Mouse (Mus musculus) naive thymus-derived CD4-positive, alpha-beta T cell, adult 2 months (primary cell): Measurements from ENCODE around the gene Gm20503.

ENCODE experiments used
- DNase-seq: peaks from one replicate; pipeline ENCODE4 v3.0.0-alpha.2; 2011; ENCODE audit warnings: low read depth

Gm20503 gene

DNA sequence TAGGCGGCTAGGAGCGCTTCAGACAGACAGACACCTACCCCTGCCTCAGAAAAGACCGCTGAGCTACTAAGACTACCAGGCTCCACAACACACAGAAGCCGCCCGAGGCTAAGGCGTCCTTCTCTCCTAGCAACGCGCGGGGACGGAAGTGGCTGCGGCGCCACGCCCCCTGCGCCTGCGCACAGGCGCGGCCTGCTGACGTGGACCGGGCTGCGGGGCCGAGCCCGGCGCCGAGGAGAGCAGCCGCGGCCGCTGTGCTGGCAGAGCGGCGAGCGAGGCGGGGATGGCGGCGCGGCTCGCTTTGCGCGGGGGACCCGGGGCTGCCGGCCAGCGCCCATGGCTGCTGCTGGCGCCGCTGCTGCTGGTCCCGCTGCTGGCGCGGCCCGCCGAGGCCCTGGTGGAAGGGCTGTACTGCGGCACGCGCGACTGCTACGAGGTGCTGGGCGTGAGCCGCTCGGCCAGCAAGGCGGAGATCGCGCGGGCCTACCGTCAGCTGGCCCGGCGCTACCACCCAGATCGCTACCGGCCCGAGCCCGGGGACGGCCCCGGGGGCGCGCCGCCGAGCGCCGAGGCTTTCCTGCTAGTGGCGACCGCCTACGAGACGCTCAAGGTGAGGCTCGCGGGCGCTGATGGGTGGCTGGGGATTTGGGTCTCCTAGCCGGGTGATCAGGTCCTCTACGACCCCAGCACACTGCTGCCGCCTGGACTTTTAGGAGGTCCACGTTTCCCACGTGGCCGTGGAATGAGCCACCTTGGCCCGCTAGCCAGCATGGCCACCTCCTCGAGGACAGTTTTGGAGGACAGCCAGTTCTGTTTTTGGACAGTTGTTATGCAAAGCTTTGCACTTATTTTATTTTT, at the start of gene Gm20503:
Gene Gm20503 (plus strand): TSS at position 263 of the 858 bp plus-strand sequence.
- DNase-seq = peak; percentile 96

DNA sequence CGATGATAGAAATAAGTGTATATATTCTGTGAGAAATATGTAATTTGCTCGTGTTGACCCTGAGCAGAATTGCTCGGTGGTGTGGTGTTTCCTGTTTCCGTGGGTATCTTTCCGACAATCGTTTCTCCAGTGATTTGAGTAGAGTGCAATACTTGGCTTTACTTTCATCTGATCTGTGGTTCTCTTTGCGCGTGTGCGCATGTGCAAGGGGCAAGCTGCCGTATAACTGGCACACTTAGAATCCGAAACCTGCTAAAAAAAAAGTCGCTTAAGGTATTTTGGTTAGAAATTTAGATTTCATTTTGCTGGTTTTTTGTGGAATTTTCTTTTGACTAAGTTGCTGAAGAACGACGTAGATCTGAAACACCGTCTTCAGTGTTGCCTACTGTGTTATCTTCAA, 41.3 kb upstream of the Gm20503 start:
- DNase-seq = peak; percentile 17

DNA sequence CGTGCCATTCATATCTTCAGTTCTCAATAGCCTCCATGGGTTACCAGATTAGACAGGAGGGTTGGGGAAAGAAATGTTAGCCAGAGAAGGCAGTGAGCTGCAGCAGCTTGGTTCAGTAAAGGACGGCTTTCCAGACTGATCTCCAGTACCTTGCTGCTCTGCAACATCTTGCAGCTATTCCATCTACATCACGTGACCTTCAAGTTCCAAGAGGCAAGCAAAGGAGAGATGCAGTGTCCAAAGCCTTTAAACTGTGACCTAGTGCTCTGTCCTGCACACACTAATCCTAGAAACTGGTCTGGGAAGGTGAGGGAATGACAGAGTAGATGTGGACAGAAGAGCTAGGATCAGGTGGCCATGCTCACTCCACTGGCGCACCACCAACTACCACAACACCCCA, 39.7 kb upstream of the Gm20503 start:
- DNase-seq = no peak

DNA sequence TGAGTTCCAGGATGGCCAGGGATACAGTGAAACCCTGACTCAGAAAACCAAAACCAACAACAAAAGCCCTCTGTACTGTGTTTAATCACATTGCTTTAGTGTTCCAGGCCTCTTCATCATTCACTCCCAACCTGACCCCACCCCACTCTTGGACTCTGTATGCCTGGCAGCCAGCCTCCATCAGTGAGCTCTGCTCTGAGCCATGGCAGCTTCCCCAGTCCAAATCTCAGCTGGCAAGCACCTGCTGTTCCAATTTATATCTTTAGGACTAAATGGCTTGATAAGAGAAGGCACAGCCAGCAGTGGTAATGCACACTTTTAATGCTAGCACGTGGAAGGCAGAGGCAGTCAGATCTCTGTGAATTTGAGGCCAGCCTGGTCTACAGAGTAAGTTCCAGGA, 37.9 kb upstream of the Gm20503 start:
- DNase-seq = no peak

DNA sequence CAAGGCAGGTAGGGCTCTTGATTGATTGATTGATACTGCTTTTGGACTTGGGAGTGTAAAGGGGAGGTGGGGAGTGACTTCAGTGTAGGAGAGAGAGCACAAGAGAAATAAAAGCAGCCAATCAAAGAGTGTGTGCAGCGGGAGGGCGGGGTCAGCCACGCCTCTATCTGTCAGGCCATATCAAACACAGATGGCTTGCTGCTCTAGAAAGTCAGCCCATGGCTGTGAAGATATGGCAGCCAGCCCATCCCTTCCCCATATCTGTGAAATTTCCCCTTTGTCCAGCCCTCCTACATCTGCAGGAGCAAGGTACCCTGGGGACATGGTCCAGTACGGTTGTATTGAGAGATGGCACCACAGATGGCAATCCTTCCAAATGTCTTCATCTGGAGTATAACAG, 32.3 kb upstream of the Gm20503 start:
- no peak for DNase-seq

DNA sequence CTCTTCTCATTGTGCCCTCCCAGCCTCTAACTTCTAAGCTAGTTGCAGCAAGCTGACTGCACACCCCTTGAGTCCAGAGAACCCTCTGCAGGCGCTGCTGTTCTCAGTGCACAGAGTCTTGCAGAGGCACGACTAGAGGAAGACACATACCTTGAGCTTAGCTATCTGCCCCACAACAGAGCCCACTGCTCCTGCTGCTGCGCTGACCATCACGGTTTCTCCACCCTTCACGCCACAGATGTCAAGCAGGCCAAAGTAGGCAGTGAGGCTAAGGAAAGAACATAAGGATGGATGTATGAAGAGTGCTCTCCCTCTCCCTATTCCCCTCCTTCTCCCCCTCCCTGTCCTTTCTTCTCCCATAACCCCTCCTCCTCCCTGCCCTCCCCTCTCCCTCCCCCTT, 27.3 kb upstream of the Gm20503 start:
- no peak for DNase-seq

DNA sequence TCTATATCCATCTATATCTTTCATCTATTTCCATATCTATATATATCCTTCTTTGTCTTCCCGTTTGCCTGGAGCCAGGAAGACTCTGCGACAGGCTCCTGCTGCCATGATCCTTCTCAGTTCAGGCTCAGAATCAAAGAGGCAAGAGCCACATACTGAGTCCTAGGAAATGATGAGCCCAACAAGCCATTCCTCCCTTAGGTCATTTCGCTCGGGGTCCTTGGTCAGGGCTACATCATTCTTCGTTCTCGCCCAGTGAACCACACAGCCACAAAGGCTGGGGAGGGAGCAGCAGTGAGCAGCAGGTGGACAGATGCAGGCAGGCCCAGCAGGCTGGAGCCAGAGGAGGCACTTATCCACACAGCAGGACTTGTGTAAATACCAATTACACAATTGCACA, 21.6 kb upstream of the Gm20503 start:
- DNase-seq = no peak

DNA sequence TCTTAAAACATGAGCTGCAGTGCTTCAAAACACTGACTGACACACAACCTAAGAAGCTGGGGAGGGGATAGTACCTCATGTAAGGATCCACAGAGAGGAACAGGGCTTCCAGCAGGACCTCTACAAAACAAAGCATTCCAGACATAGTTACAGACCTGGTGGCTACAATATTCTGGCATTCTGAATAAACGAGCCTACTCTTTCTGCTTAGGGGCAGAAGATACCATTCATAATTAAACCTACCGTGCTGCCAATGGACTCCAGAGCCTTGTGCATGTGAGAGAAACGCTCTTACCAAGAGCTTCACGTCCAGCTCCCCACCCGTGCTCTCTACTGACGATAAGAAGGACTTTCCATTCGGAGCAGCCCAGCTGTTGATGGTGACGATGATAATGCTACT, 20.2 kb upstream of the Gm20503 start:
- DNase-seq = no peak

DNA sequence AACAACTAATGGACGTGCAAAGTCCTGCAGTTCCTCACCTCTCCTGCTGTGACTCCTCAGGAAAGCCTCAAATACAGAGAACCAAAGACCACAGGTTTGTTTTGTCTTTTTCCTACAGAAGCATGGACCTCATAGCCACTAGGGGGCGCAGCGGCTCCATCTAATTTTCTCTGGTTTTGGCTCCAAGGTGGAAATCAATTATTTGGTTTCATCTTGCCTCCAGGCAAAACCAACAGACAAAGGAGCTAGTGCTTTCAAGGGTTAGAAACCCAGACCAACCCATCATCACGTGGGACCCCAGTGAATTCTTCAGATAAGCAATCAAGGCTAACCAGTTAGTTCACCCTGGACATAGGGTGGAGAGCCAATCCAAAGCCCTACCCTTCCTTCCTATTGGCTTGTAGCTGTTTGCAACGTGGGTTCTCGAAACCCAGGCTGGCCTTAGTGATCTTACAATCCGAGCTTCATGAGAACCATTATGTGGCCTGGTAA, 17.8 kb upstream of the Gm20503 start:
- peak; percentile 88 for DNase-seq

DNA sequence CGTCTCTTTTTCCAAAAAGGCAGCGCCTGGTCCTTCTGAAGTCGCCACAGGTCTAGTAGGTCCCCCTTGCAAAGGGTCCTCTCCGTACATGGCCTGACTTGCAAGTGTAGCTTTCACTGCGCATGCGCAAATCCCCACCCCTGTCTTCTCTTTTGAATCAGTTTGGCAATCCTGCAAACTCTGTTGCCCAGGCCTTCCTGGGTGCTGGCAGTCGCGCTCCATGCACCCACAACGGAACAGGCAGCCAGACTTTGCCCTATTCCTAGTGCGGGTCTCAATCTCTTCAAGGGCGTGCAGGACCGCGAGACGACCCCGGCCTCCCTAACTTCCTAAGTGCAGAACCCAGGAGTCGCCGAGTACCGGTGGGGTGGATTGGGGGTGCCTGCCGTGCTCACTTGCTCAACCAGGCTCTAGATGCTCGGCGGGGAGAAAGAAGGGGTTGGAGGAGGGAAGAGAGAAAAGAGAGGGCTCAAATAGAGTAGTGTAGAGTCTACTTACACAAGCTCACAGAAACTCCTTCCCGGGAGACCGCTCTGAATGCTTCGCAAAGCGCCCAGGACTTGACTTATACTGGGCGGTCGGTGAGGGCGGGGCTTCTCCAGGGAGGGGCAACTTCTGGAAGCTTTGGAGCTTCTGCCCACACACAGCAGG, 16.3 kb upstream of the Gm20503 start, which contains the start of gene Ptgr1:
Gene Ptgr1 (minus strand): TSS at position 580 of the 651 bp plus-strand sequence.
- DNase-seq = peak; percentile 82

DNA sequence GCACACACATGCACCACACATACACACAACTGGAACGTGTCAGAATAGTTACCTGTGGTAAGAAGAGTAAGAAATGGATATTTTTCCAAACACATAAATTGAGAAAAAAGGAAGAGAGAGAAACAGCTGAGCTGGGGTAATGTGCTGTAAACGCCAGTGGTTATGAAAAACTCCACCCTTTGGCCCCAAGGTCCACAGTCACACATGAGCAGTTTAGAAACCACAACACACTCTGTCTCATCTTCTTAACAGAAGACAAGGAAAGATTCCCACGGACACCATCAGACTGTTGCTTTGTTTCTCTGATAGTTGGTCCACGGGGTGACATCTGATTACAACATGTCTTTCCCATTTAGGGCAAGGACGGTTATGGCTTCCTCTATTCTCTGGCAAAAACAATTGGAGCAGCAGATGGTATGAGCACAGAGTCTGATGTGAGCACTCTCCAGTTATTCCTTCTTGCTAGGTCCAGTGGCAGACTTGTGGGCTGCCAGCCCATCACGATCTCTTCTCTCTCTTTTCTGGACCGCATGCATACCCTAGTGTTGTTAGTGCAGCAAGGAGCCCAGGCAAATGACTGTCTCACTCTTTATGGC, 13.6 kb upstream of the Gm20503 start:
- DNase-seq = no peak

DNA sequence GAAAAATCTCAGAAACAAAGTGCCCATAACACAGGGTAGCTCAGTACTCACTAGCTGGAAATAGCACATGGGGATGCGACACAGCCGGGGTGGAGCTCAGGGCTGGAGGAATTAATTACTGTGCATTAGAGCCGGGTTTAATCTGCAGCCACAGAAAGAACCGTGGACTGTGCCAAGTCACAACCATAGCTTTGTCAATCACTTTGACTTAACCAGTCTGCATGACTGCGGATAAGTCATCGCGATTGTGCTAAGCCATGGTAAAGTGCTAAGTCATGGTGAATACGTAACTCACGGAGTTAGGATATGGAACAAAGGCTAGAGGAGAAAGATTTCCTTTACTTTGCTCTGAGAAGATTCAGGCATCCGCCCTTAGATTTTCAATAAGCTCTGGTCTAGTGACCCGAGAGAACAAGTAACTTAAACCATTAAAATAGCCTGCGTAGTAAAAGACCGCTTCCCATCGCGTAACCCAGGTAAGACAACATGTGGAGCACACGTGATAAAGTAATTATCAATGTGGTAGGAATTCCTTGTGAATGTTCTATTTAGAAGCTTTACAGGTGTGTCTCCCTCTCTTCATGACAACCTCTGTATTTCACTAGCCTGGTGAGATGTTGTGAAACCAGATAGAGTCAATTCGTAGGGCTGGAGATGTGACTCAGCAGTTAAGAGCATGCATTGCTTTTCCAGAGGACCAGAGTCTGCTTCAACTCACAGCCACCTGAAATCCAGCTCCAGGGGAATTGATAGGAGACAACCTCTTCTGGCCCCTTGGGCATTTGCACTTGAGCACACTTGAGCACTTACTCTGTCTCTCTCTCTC, 12.2 kb upstream of the Gm20503 start:
- DNase-seq = no peak

DNA sequence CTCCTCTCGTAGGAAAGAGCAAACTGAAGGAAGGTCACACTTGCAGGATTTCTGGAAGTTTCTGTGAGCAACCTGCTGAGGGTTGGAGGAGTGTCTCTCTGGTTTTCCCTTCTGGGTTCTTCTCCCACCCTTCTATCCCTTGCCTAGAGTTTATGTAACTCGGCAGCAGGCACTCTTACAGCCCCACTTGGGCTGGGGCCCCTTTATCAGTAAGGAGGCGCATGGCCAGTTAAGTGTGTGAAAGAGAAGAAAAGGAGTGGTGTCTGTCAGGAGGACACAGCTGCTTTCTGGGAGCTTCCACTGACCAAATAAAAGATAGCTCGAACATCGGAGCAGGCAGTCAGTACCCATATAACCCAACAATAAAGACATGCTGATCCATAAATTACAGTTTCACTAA, 10.8 kb upstream of the Gm20503 start:
- DNase-seq = no peak

DNA sequence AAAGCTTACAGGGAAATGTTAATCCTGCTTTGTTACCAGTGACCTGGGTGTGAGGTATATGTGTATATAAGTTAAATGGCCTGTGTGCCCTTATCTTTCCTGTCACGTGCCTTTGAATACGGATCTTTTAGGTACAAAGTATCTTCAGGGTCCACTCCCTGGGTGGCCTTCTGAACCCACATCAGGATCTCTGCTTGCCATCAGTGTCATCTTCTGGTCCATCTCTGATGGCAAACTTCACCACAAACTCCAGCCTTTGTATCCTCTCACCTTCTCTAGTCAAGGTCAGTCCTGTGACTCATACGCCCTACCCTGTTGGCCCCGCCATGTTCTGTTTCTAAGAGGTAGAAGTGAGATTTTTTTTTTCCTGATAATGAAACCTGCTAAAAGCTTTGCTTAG, 8.2 kb upstream of the Gm20503 start, which contains the start of gene Dnajc25:
Gene Dnajc25 (plus strand): TSS at position 301 of the 400 bp plus-strand sequence.
- no peak for DNase-seq

DNA sequence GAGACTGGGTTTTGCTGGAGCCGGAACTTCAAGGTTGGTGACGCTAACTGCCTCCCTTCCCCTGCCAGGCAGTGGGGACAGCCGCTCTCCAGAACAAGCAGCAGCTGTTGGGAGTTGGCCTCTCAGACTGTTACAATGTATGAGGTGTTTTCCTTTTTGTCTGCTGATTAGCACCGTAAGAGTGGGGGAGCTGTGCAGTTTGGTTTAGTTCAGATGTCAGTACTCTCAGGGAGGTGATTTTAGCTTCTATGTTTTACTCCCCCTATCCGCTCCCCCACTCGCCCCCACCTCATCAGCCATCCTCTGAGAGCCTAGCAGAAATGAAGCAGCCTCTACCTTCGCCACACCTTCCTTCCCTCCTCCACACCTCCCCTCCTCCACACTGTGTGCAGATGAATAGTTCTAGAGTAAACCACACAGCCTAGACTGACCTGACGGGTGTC, 7.7 kb upstream of the Gm20503 start:
- DNase-seq = no peak

DNA sequence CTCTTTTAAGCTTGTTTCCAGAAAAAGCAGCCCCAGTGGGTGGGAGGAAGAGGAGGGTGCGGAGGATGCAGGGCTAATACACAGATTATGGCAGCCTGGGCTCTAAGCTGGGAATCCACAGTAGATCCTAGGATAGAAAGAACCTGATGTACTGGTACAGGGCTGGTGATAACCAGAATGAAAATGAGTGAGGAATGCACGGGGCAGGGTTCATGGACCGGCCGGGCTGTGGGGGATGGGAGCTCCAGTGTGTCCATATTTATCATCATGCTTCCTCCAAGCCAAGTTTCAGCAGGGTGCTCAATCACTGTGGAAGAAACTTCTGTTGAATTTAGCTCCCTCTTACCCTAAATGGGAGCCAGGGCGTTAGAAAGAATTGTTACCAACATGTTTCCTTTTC, 5.9 kb upstream of the Gm20503 start:
- DNase-seq = no peak

DNA sequence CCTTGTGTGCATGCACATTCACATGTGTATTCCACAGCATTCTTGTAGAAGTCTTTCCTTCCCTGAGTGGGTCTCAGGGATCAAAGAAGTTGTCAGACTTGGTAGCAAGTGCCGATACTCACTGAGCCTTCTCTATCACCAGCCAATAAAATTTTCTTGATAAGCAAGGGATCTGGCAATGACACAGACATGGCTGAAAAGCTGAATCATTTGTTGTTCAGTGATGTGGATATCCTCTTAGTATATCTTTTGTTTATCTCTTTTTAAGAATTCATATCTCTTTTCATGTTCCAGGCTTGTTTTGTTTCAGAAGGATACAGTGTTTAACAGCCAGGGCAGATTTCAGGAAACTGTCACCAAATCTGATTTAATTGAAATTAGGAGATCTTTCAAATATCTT, 4.3 kb upstream of the Gm20503 start:
- DNase-seq = no peak

DNA sequence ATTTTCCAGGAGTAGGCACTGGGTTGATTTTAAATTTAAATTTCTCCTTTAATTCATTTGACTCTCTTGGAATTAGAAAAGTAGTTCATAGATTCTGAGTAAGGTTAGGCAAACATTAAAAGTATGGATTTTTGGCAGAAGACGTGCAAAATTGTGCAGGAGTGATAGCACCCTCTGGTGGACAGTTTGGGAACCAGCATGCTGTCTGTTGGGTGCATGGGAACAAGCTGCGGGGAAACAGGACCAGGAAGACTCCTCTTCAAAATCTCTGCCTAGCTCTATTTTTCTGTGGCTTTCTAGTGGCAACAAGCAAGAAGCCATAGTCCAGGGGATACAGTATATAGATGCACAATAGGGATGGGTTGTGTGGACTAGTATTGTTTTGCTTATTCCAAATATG, 3.3 kb upstream of the Gm20503 start:
- peak; percentile 87 for DNase-seq

DNA sequence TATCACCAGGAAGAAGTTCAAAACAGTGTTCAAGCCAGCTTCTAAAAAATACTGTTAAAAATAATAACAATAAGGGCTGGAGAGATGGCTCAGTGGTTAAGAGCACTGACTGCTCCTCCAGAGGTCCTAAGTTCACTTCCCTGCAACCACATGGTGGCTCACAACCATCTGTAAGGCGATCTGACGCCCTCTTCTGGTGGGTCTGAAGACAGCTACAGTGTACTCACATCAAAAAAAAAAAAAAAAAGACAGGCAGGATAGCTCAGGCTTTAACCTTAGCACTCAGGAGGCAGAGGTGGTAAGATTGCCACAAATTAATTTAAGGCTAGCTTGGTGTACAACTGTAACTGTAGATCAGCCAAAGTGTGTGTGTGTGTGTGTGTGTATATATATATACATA, 2.4 kb upstream of the Gm20503 start:
- peak; percentile 87 for DNase-seq

DNA sequence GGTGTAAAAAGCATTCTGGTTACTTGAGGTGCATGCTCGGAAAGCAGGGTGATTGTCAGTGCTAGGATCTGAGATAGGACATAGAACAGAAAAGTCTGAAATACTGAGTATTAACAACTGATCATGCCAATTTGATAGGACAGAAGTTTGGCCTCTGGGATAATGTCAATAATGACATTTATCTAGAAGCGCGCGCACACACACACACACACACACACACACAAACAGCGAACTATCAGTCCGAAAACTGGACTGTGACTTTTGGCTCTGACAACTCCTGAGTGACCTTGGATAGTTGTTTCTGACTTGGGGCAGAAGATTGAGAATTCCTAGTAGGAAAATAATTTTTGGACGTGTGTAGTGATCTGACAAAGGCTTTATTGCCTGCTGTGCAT, 793 bp downstream of the Gm20503 start:
- DNase-seq = no peak

DNA sequence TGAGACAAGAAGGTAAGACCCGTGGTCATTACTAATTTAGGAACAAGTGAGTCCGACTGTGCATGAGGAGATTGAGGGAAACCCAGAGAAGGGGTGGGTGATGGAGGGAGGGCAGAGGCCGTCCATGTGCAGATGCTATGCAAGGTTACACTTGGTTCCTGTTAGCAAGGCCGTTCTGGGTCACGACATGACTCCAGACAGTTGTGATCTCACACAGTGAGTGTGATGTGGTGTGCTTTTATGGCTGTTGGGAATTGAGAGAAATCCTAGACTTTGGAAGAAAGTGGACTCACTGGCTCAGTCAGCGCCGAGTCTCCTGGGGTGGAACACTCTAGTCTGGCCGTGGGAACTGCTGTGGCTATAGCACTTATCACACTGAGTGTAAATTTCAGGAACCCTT, 3.2 kb downstream of the Gm20503 start:
- no peak for DNase-seq

DNA sequence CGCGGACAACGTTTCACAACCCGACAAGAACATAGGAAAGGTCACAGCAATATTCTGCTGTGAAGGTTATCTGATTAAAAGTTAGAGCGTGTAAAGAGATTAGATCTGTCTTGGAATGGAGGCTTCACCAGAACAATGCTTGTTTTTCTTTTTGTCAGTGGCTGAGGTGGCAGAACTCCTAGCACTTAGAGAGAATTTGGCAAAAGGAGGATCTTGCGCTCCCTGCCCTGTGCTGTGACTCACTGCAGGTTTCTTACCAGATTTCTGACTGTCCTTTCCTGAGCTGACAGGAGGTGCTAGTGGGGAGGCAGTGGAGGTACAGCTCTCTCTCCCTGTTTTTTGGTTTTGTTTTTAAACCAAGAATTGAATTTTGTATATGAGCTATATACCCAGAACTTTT, 4.0 kb downstream of the Gm20503 start:
- no peak for DNase-seq
